Comparison of ENCODE assay signal across 16 mouse cellular contexts in the genomic region with DNA sequence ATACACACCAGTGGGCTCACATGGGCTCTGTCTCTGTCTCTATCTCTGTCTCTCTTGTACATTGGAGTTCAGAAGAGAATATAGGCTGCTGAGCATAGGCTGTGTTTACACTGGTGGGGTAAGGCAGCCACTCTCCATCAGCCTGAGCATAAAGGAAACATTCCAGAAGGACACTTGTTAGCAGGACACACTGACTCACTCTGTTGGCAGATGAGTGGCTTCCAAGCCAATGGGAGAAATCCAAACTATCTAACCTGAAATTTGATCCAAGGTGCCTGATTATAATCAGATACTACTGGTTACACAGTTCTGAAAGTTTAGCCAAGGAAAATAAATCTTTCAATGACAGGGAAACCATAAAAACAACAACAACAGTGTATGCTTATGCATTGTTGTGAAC.
"Had no signal": no experiment of that assay in that cellular context is flagged by ENCODE, and none has a peak within 500 bp of the region (broad histone marks: within the 10 kb centered on the region; RNA-seq: fewer than 3 reads in every experiment).

No protein-coding gene starts in this region.

- ATAC-seq: hindbrain, embryonic 16.5 days; inflammation-experienced regulatory T-cells, adult 6 months; intestine, embryonic 15.5 days; intestine, postnatal 0 days; liver, postnatal 0 days had no signal

- DNase-seq: gastrocnemius, postnatal 14 days; gastrocnemius, postnatal 36 days; heart, adult 18-20 months; heart, postnatal 10 days; kidney, adult 18-20 months; kidney, adult 8-10 months; kidney, postnatal 10 days; kidney, postnatal 25 days; kidney, postnatal 4 days; liver; liver, embryonic 13.5 days; liver, postnatal 0 days had no signal
